Mouse (Mus musculus): ENCODE measurements around the gene A730071L15Rik.

DNA sequence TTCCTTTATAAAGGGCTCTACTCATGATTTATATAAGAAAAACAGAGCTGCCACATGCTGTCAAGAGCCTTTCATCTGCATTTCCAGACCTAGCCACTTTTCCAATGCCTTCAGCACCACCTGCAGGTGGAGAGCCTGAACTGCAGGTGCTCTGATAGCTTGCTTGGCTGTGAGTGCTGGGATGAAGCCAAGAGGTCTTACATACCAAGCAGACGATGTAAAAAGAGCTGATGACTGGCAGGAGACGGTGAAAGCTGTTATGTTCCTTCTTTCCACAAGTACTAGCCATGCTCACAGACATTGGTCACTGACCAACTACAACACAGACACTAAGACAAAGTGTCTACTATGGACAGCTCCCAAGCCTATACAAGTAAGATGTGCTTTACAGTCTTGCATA, 12.0 kb upstream of the A730071L15Rik start:
- peak; percentile 99 for TF ChIP-seq CTCF (IDR thresholded peaks at IDR 0.05; ENCODE audit: insufficient read depth, low read length)
- no peak for TF ChIP-seq POLR2A (IDR thresholded peaks at IDR 0.05; ENCODE audit: borderline replicate concordance, extremely low read depth, low read depth, low read length)

Measured in lung, adult 2 months (tissue).